Mouse (Mus musculus) spleen, embryonic (tissue): ENCODE measurements around the gene Vcl.

Experiments used
- CTCF ChIA-PET: fragments of 350-600 bp; sonication (Branson Sonifier 250); formaldehyde crosslinking; loops from one replicate; lab custom pipeline; 2022; lab: Charles Lee

Gene Vcl

DNA sequence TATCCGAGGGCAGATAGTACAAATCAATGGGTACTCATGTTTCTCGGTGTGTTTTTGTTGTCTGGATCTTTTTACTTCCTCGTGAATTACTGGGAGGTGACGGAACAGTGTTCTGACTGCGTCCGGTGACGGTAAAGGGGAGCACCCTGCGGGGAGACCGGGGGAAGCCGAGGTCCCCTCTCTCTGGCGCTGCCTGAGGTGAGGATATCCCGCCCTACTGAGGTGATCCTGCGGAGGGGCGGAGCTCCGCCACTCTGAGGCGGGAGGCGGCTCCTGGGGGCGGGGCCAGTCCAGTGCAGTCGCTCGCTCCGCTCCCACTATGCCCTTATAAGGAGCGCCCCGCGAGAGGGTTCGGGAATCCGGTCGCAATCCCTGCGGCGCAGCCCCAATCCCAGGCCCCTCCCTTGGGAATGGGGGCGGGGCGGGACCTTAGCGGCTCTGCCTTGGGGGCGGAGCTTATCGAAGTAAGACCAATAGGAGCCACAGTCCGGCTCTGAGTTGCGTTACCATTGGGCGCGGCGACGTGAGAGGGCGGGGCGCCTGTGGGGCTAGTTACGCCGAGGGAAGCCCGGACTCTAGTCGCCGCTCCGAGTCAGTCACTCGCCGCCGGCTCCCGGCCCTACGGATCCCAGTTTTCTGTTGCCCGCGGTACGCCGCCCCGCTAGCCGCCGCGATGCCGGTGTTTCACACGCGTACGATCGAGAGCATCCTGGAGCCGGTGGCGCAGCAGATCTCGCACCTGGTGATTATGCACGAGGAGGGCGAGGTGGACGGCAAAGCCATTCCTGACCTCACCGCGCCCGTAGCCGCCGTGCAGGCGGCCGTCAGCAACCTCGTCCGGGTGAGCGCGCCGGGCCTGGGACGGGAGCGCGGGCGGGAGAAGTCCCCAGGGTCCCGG is at the start of gene Vcl:
TSS of gene Vcl (plus strand) at position 551 of the 898 bp plus-strand sequence.
- CTCF ChIA-PET, result no interaction called here

DNA sequence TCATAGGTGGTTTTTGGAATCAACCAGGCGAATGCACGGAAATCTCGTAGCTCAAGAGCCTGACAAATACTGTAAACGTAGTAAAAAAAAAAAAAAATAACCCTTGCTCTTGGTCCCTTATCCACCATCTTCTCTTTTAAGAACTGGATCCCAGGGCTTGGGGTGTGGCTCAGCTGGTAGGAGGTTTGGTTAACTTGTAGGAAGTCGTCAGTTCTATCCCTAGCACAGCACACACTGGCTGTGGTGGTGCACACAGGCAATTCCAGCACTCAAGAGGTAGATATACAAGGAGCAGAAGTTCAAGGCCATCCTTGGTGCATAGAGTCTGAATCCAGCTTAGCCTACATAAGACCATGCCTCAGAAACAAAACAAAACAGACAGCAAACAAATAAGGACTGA is 44.5 kb upstream of the Vcl start:
- CTCF ChIA-PET, result interaction anchor here (0.6 to 0.9 kb wide), 4 partner anchors 11 to 132 kb away, joined by 3 to 5 read pairs (median 4); no protein-coding TSS in a partner anchor

DNA sequence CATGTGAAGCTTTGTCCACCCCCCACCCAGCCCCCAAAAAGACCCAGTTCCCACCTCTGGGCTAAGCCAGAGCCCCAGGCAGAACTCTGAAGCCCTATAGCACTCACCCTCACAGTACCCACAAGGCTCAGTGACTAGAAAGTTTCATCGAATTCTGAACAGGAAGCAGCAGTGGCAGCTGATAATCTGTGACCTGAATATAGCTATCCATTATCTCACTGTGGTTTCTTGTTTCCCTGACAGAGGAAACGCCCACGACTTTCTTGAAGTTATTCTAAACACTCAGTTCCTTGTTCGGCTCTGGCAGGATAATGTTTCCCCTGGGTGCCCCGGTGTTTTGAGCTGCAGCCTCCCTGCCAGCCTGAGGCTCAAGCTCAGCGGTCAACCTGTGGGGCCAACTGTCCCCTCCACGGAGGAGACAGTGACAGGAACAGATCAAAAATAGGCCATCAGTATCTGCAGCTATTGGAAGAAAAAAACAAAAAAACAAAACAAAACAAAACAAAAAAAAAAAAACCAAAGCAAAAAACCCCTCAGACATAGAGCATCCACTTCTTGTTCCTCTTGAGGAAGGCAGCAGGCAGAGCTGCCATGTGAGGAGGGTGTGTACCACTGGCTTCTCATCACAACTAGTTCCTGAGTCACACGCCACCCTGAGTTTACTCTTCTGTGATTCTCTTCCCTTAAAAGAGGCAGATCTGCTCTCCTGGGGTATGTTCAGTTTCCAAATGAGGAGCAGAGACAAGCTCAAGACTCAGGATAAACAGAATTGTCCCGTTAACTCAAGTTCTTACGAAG is 43.9 kb upstream of the Vcl start:
- CTCF ChIA-PET, result interaction anchor here (0.6 to 0.9 kb wide), 4 partner anchors 10 to 75 kb away, joined by 3 to 4 read pairs (median 4); no protein-coding TSS in a partner anchor

DNA sequence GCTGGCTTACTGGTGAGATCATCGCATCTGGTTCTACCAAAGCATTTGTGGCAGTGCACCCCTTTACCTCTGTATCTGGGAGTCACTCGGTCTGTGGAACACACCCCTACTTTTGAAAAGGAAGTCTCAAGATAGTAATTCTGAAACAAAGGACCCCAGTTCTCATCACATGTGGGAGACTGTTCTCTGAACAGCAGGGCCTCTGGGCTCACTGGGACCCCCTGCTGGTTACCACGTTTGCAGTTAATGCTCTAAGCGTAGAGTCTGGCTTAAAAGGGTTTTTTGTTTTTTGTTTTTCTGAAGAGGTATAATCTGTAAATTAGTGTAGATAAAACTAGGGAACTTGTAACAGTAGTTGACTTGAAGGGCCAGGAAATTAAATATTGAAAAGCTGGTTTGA is 42.9 kb upstream of the Vcl start:
- CTCF ChIA-PET, result interaction anchor here (0.7 kb wide), 1 partner anchor 508 kb away, joined by 3 read pairs; no protein-coding TSS in a partner anchor

DNA sequence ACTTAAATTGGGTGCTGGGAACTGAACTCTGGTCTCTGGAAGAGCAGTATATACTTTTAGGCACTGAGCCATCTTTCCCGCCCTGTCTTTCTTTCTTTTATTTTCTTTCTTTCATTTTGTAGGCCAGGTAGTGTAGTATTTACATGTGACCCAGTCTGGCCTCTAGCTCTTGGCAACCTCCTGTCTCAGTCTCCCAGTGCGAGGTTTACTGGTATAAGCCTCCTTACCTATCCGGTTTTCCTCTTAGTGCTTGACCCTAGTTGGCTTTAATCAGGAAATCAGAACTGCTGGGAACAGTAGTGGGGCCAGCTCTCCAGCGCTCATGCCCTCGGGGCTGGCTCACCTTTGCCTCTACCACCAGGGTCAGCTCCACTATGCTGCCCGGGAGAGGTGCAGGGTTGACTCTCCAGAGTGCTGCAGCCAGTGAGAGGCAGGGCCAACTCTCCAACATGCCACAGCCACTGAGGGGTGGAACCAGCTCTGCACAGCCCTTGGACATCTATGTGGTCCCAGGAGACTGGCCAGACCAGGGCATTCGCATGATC is 41.6 kb upstream of the Vcl start:
- CTCF ChIA-PET, result no interaction called here

DNA sequence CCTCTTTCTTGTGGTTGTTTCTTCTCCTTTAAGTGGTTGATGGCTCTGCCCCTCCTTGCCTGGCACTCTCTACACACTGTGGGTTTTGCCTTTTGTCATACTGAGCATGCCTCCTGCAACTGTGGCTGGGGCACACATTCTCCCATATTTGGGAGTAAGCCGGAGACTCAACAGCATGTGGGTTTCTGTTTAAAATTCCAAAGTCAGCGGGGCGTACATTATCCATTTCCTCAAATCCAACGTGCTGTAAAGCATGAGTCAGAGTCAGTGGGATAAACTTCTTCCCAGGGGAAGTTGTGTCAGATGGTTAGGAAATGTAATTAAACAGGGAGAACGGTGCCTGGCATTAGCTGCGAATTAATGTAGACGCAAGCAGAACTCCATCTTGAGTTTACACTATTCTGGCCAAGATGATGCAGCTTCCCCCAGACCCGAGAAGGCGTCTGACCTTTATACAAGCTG is 37.2 kb upstream of the Vcl start:
- CTCF ChIA-PET, result no interaction called here

DNA sequence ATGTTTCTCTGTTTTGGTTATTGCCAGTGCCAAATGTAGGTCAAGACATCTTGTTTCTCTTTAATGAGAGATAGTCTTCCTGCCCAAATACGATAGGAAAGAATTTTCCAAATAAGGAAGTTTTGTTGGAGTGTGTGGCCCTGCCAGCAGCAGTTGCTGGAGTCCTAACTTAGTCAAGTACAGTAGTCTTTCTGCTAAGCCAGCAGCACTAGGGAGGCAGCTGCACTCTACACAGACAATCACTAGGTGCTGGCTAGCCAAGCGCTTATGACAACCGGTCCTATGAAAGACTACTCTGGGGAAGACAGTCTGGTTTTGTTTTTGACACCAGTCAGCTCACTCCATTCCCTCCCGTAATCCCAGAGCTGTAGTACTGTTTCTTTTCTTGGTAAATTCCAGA is 35.4 kb upstream of the Vcl start:
- CTCF ChIA-PET, result no interaction called here

DNA sequence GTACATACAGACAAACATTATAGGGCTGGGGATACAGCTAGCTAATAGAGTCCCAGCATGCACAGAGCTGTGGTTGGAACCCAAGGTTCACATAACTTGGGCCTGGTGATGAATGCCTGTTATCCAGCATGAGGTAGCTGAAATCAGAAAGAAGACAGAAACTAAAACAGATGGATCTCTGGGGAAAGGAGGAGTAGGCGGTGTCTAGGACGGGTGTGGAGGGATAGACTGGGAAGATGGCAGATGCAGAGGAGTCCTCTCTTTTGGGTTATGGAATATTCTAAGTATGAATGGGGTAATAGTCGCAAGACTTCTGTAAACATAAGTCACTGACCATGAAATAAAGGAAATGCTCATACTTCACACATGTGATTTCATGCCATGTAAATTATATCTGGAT is 27.9 kb upstream of the Vcl start:
- CTCF ChIA-PET, result no interaction called here

DNA sequence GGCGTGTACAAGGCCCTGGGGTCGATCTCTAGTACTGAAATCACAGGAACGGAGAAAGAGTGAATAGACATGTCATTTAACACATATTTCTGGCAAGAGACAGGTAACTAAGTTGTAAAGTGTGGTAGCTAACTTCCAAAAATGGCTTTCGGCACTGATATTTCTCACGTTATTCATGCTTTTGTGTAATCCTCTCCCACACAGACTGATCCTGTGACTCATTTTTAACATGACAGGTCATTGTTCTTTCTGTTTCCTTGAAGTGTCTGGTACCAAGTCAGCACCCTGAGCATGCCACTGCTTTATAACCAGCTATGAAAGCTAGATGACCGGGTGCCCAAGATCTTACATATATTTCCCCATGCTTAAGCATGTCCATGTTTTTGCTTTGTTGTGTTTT is 26.1 kb upstream of the Vcl start:
- CTCF ChIA-PET, result no interaction called here

DNA sequence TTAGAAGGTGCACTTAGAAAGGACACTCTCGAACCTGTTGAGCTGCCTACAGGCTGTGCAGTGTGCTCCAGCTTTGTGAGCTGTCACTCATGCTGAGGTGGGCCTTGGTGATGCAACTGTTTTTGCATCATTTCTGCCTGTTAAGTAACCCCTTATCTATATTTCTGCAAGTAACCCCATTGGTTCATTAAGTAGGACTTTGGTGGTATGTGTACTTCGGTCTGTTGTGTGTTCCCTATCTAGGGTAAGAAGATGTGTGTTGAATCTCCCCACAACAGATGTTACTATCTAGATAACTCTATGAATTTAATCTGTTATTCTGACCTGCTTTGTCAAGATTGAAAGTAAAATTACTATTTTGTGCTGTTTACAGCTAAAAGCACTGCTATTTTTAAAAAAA is 17.4 kb upstream of the Vcl start:
- CTCF ChIA-PET, result no interaction called here

DNA sequence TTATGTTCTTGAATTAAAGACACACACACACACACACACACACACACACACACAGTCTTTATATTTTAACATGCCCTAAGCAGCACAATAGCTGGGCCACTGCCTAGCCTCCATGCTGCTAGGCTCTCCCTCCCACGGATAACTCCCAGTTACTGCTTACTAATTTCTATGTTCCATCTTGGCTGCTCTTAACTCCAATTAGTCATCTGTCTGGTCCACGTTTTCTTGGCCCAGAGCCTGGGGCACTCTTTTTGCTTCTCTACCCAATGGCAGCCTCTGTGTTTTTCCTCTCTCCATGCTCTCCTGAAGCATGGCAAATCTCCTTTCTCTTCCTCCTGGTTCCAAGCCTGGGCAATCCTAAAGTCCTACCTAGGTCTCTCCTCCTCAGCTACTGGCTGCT is 14.8 kb upstream of the Vcl start:
- CTCF ChIA-PET, result no interaction called here

DNA sequence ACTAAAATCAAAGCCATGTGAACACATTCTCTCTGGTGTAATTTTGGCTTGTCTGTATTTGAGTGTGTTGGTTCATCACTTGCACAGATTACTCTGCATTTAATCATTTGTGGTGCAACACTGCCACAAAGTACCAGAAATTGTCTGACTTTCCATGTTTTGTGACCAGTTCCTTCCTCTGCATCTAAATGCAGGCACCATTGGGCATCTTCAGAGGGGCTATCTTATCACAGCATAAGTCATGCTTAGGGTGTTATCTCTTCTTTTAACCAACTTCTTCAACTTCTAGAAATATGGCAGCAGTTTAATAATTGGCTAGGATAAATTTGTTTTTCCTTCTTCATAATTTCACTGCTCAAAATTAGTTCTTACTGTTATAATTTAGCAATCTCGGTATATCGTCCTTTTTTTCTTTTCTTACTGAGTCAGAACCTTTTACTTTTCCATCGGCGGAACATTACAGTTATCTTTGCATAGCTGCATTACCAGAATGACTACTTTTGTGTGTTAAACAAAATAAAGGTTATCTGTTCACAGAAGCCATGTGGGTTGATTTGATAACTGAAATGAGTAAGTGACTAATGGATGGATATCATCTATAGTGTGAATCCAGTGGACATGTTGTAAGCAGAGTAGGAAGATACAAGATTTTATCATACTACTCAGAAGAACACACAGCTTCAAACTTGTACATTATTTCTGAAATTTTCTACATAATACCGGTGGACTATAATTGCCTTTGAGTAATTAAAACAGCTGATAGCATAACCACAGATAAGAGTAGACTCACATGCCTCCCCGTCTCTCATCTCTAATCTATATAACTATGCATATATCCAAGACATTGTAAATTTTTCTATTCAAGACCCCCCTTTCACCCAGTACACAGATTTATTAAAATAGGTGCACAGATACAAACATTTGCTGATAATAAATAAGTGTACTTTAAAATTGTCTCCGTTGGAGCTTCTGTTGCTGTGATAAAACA is 12.3 kb upstream of the Vcl start:
- CTCF ChIA-PET, result no interaction called here

DNA sequence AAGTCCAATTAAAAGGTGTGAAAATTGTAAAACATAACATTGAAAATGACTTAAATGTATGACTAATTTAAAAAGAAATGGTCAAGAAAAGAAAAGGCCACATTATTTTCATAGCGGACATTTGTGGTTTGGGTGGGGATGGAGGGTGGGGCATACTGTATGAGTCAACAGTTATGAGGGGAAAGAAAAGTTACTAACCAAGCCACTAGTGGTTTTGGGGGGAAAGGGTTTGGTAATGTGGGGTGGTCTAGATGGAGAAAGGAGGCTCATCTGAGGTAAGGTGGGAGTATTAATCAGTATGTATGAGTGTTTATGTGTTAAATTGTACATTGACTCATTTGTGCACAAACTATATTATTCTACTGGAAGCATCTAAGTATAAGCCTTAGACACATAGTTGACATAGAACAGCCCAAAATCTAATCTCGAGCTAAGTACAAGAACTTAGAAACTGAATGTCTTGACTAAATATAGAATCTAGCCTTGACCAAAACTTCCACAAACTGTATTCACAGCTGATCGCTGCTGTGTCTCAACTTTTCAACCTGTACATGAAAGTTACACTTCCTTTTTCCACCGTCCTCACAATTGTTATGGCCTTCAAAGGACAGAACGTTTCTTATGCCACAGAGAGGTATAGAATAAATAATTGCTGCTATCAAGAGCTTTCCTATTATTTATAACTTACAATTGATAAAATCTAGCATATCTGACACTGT is 5.0 kb upstream of the Vcl start:
- CTCF ChIA-PET, result interaction anchor here (0.6 kb wide), 1 partner anchor 11 kb away, joined by 3 read pairs; no protein-coding TSS in a partner anchor

DNA sequence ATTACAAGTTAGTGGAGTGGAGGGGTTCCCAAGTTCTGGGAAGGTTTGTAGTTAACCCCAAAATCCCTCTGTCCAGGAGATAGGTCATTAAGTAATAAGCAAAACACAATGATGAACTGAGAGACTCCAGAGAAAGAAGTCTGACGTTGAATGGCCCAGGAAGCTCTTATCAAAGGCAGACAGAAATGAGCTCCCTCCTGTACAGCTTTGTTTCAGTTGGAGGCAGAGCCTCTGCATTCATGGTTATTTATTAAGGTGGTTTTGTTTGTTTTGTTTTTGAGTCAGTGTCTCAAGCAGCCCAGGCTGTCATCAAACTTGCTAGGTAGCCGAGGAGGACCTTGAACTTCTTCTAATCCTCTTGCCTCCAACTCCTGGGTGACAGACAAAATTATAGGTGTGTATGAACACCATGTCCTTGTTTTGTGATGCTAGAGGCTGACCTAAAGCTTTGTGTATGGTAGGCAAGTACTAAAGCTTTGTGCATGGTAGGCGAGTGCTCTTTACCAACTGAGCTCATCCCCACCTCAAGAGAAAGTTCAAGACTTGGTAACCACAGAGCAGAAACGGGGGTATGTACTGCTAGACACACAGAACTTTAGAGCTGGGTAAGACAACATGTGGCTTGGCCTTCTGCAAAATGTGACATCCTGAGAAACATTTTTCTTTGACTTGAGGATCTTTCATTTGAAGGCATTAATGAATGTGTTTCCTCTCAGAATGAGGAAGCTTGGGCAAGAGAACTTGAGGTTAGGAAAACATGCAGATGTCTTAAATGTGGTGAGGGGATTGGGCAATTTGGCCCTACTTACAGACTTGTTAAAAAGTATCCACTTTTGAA is 1.5 kb upstream of the Vcl start:
- CTCF ChIA-PET, result no interaction called here

DNA sequence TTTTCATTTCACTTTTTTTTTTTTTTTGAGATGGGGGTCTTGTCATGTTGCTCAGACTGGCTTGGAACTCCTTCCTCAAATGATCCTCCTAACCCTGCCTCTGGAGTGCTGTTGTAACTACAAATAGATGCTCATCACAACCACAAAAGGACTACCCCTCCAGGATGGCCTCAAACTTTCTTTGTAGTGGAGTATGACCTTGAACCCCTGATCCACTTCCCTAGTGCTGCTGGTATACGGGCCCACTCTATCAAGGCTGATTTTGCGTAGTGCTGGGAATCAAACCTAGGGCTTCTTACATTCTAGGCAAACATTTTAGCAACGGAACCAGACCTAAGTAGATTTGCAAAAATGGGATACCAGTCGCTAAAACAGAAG is 901 bp upstream of the Vcl start:
- CTCF ChIA-PET, result no interaction called here

DNA sequence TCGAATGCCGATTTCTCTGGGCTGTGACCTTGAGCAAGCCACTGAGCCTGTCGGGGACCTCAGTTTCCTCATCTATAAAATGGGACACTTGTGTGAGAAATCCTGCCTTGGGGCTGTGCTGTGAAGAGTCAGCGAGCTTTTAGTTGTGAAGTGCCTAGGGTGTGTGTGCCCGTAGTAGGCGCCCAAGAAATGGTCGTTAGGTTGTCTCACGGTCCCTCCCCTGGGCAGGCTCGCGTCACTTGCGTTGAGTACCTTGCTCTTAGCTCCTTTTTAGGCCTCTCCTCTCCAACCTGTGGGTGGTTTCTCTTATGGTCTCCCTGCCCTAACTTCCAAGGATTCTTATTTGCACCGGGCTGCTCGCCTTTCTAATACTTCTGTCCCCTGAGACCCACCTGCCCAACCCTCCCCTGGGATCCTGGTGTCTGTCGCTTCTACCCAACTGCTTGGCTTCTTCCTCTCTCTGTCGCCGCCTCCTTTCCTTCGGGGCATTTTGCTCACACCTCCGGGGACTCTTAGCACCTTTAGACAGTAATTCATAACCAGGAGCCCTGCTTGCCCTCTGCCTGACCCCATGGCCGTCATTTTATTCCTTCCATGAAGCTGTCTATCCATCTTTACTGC is 726 bp downstream of the Vcl start:
- CTCF ChIA-PET, result no interaction called here

DNA sequence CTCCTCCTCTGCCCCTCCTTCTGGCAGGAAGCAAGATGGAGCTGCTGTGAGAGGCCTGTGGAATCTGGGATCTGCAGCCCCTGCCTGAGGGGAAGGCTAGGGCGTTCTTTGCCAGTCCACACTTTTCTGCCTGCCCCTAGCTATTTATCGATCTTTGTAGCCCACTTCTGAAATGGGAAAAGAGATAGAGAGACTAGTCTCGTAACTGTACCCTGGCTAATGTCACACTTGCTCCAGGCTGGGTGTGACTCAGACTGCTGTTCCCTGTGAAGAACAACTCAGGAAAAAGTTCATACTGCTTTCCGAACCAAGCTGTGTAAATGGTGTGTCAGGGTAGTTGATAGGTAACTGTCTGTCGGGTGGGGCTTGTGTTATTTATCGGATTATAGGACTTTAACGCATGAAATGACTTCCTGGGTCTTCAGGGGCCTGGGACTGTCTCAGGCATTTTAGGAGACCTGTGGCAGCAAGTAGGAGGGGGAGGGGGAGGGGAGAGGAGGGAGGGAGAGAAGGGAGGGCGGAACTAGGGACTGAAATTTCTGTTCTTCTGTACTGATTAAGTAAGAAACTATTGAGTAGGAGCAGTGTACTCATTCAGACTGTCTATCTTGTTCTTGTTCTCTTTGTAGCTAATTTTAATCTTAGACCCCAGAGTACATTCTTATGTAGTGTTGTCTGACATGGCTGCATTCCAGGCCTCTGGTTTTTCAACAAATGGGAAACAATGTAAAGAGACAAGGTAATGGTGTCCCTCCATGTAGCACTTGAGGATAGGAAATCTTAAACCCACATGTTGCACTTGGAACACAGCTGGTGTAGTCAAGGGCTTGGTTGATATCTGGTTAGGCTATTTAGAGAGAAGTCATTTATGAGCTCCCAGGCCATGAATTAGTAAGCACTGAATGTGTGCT is 1.5 kb downstream of the Vcl start:
- CTCF ChIA-PET, result interaction anchor here (0.7 kb wide), 1 partner anchor 9 kb away, joined by 3 read pairs; no protein-coding TSS in a partner anchor

DNA sequence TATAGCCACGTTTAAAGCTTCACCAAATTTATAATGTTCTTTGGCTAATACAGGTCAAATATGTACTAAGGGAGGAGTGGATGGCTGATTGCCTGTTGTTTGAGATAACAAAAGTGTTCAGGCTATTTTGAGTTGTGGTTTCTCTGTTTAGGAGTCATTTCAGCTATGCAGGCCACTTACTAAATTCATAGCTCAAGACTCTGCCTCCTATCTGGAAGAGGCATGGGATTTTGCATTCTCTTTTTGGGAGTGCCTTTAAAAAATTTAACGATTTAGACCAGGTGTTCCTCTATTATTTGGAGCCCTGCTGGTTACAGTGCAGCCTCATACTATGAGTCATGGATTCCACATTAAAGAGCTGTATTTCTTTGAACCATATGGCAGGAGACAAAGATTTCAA is 9.2 kb downstream of the Vcl start:
- CTCF ChIA-PET, result interaction anchor here (0.7 kb wide), 1 partner anchor 15 kb away, joined by 4 read pairs; no protein-coding TSS in a partner anchor
